Mouse (Mus musculus): Measurements from ENCODE around the gene Rcor3. TPM values are rescaled to one million over a fixed set of nuclear protein-coding genes. Genes with fewer than 3 reads are reported as not detected.
A peak's percentile ranks its signal among the peaks of the same experiment; 100 is the strongest.

Rcor3 gene
- polyA plus RNA-seq, 1 experiment from 2014 or later: 24.8 TPM

GRCm38 (mm10) chr1:192116262-192116661, 21.6 kb downstream of the Rcor3 start:
- peaks cover 88% of the 10 kb centered on the region for H3K36me3 ChIP-seq
- no peak overlapping the region for H3K4me3 ChIP-seq (replicated peaks)
- ATAC-seq (replicated peaks; ENCODE audit: low FRiP score): no peak
- 95% methylated on average over 6 of the region's 6 CpGs for WGBS
- no peaks in the 10 kb centered on the region for H3K9me3 ChIP-seq (replicated peaks)
- H3K27ac ChIP-seq: no peak overlapping the region
- no peaks in the 10 kb centered on the region for H3K4me1 ChIP-seq
- H3K27me3 ChIP-seq: no peaks in the 10 kb centered on the region
- no peak overlapping the region for H3K4me2 ChIP-seq
- no peak overlapping the region for H3K9ac ChIP-seq

- Histone ChIP-seq H3K9me3 (replicated peaks) (no peaks in the 10 kb centered on the region), H3K4me1 (no peaks in the 10 kb centered on the region), H3K4me2 (no peak overlapping the region), H3K9ac (no peak overlapping the region), H3K27ac (no peak overlapping the region), H3K27me3 (no peaks in the 10 kb centered on the region), H3K4me3 (replicated peaks) (no peak overlapping the region), H3K36me3 (peaks cover 86% of the 10 kb centered on the region)
- no peak for ATAC-seq (replicated peaks; ENCODE audit: low FRiP score)
- 84% methylated on average over 1 of the region's 1 CpGs for WGBS
These were observed 22.5 kb downstream of the Rcor3 start for GRCm38 (mm10) chr1:192115378-192115777.

- Histone ChIP-seq H3K4me3 (replicated peaks) (no peak overlapping the region), H3K36me3 (peaks cover 66% of the 10 kb centered on the region), H3K27me3 (no peaks in the 10 kb centered on the region), H3K4me1 (no peaks in the 10 kb centered on the region), H3K27ac (no peak overlapping the region), H3K4me2 (no peak overlapping the region), H3K9me3 (replicated peaks) (no peaks in the 10 kb centered on the region), H3K9ac (no peak overlapping the region)
- 63% methylated on average over 6 of the region's 6 CpGs for WGBS
- no peak for ATAC-seq (replicated peaks; ENCODE audit: low FRiP score)
These were observed 28.7 kb downstream of the Rcor3 start for GRCm38 (mm10) chr1:192109169-192109568.

GRCm38 (mm10) chr1:192107352-192107751, 30.5 kb downstream of the Rcor3 start:
- Histone ChIP-seq H3K4me1 (no peaks in the 10 kb centered on the region; the same call in 1 of the 2 replicates), H3K9me3 (replicated peaks) (no peaks in the 10 kb centered on the region), H3K27me3 (no peaks in the 10 kb centered on the region), H3K9ac (no peak overlapping the region), H3K36me3 (peaks cover 60% of the 10 kb centered on the region), H3K27ac (no peak overlapping the region), H3K4me2 (no peak overlapping the region), H3K4me3 (replicated peaks) (no peak overlapping the region)
- WGBS: 10% methylated on average over 2 of the region's 2 CpGs
- ATAC-seq (replicated peaks; ENCODE audit: low FRiP score): 0 out of 2 replicates have a peak, but pooled peaks have one; percentile 77

GRCm38 (mm10) chr1:192105902-192106389, 31.9 kb downstream of the Rcor3 start:
- H3K9ac ChIP-seq: no peak overlapping the region
- no peaks in the 10 kb centered on the region for H3K9me3 ChIP-seq (replicated peaks)
- H3K4me3 ChIP-seq (replicated peaks): no peak overlapping the region
- no peaks in the 10 kb centered on the region for H3K27me3 ChIP-seq
- no peaks in the 10 kb centered on the region; the same call in 1 of the 2 replicates for H3K4me1 ChIP-seq
- 93% methylated on average over 4 of the region's 4 CpGs for WGBS
- H3K4me2 ChIP-seq: no peak overlapping the region
- H3K27ac ChIP-seq: no peak overlapping the region
- no peak for ATAC-seq (replicated peaks; ENCODE audit: low FRiP score)
- peaks cover 55% of the 10 kb centered on the region for H3K36me3 ChIP-seq

- H3K4me1 ChIP-seq: no peaks in the 10 kb centered on the region; the same call in 1 of the 2 replicates
These were observed 33.8 kb downstream of the Rcor3 start for GRCm38 (mm10) chr1:192104021-192104420.

GRCm38 (mm10) chr1:192103176-192103575, 34.7 kb downstream of the Rcor3 start:
- no peak overlapping the region for H3K4me3 ChIP-seq (replicated peaks)
- H3K27me3 ChIP-seq: no peaks in the 10 kb centered on the region
- peaks cover 48% of the 10 kb centered on the region for H3K36me3 ChIP-seq
- no peak overlapping the region for H3K9ac ChIP-seq
- no peak overlapping the region for H3K4me2 ChIP-seq
- no peaks in the 10 kb centered on the region for H3K9me3 ChIP-seq (replicated peaks)
- no peaks in the 10 kb centered on the region; the same call in 1 of the 2 replicates for H3K4me1 ChIP-seq
- ATAC-seq (replicated peaks; ENCODE audit: low FRiP score): peak; percentile 29; the same call in 1 of the 2 replicates
- 72% methylated on average over 6 of the region's 6 CpGs for WGBS
- peak overlapping the region; percentile 83 for H3K27ac ChIP-seq

More at GRCm38 (mm10) chr1:192104021-192104420, 33.8 kb downstream of the Rcor3 start:
- peak; percentile 66 for ATAC-seq (replicated peaks; ENCODE audit: low FRiP score)
- no peak overlapping the region for H3K4me3 ChIP-seq (replicated peaks)
- peak overlapping the region; percentile 83 for H3K27ac ChIP-seq
- H3K9me3 ChIP-seq (replicated peaks): no peaks in the 10 kb centered on the region
- H3K4me2 ChIP-seq: no peak overlapping the region
- WGBS: 95% methylated on average over 9 of the region's 9 CpGs
- no peak overlapping the region for H3K9ac ChIP-seq
- H3K36me3 ChIP-seq: peaks cover 50% of the 10 kb centered on the region
- no peaks in the 10 kb centered on the region for H3K27me3 ChIP-seq

GRCm38 (mm10) chr1:192101359-192101758, 36.5 kb downstream of the Rcor3 start:
- ATAC-seq (replicated peaks; ENCODE audit: low FRiP score): no peak
- Histone ChIP-seq H3K4me3 (replicated peaks) (no peak overlapping the region), H3K36me3 (peaks cover 48% of the 10 kb centered on the region), H3K27me3 (no peaks in the 10 kb centered on the region), H3K9ac (no peak overlapping the region), H3K4me2 (no peak overlapping the region), H3K9me3 (replicated peaks) (no peaks in the 10 kb centered on the region), H3K27ac (no peak overlapping the region), H3K4me1 (no peaks in the 10 kb centered on the region; the same call in 1 of the 2 replicates)
- WGBS: 76% methylated on average over 8 of the region's 8 CpGs

- no peak for ATAC-seq (replicated peaks; ENCODE audit: low FRiP score)
- H3K9ac ChIP-seq: no peak overlapping the region
- no peak overlapping the region for H3K4me3 ChIP-seq (replicated peaks)
These were observed 37.1 kb downstream of the Rcor3 start for GRCm38 (mm10) chr1:192100742-192101141.

GRCm38 (mm10) chr1:192095626-192096025, 42.2 kb downstream of the Rcor3 start:
- H3K27ac ChIP-seq: no peak overlapping the region
- no peaks in the 10 kb centered on the region for H3K9me3 ChIP-seq (replicated peaks)
- H3K9ac ChIP-seq: no peak overlapping the region
- peaks cover 12% of the 10 kb centered on the region for H3K4me1 ChIP-seq
- WGBS: 96% methylated on average over 5 of the region's 5 CpGs
- ATAC-seq (replicated peaks; ENCODE audit: low FRiP score): no peak
- peaks cover 17% of the 10 kb centered on the region for H3K36me3 ChIP-seq
- H3K4me3 ChIP-seq (replicated peaks): no peak overlapping the region
- H3K4me2 ChIP-seq: no peak overlapping the region
- no peaks in the 10 kb centered on the region for H3K27me3 ChIP-seq

More at GRCm38 (mm10) chr1:192100742-192101141, 37.1 kb downstream of the Rcor3 start:
- H3K4me2 ChIP-seq: no peak overlapping the region
- H3K27me3 ChIP-seq: no peaks in the 10 kb centered on the region
- H3K36me3 ChIP-seq: peaks cover 48% of the 10 kb centered on the region
- WGBS: 92% methylated on average over 11 of the region's 11 CpGs
- H3K9me3 ChIP-seq (replicated peaks): no peaks in the 10 kb centered on the region
- H3K4me1 ChIP-seq: no peaks in the 10 kb centered on the region; the same call in 1 of the 2 replicates
- H3K27ac ChIP-seq: no peak overlapping the region

- Histone ChIP-seq H3K9me3 (replicated peaks) (no peaks in the 10 kb centered on the region), H3K27ac (no peak overlapping the region), H3K36me3 (peaks cover 14% of the 10 kb centered on the region), H3K4me1 (peaks cover 21% of the 10 kb centered on the region), H3K4me3 (replicated peaks) (no peak overlapping the region), H3K27me3 (no peaks in the 10 kb centered on the region), H3K4me2 (no peak overlapping the region), H3K9ac (no peak overlapping the region)
- 59% methylated on average over 13 of the region's 13 CpGs for WGBS
- ATAC-seq (replicated peaks; ENCODE audit: low FRiP score): no peak
These were observed 43.3 kb downstream of the Rcor3 start for GRCm38 (mm10) chr1:192094451-192095170.

- 0 out of 2 replicates have a peak overlapping the region, but pooled peaks have one; percentile 82 for H3K27ac ChIP-seq
- WGBS: 30% methylated on average over 16 of the region's 16 CpGs
- peak overlapping the region; percentile 74 for H3K4me2 ChIP-seq
- peaks cover 4% of the 10 kb centered on the region; the same call in 1 of the 2 replicates for H3K36me3 ChIP-seq
- 0 out of 2 replicates have a peak overlapping the region, but pooled peaks have one; percentile 70 for H3K9ac ChIP-seq
- no peaks in the 10 kb centered on the region for H3K9me3 ChIP-seq (replicated peaks)
- peak; percentile 82 for ATAC-seq (replicated peaks; ENCODE audit: low FRiP score)
- H3K27me3 ChIP-seq: no peaks in the 10 kb centered on the region
- H3K4me3 ChIP-seq (replicated peaks): peak overlapping the region; percentile 64
- H3K4me1 ChIP-seq: peaks cover 29% of the 10 kb centered on the region
These were observed 44.8 kb downstream of the Rcor3 start for GRCm38 (mm10) chr1:192092879-192093660.
